Mouse (Mus musculus) thymus, adult 2 months (tissue): ENCODE results near the gene Slc48a1.

ENCODE experiments used
- CTCF ChIP-seq: fragments of 200-500 bp; IDR thresholded peaks from 2 replicates; pipeline ENCODE4 v1.5.1; 2012; ENCODE audit warnings: mild to moderate bottlenecking, control low read depth, low read length, moderate library complexity, borderline replicate concordance; ENCODE audit not compliant: control insufficient read depth, poor library complexity, insufficient read depth; ENCODE audit errors: extremely low read depth
- POLR2A ChIP-seq: fragments of 200-500 bp; IDR thresholded peaks from 2 replicates; pipeline ENCODE4 v1.6.1; 2012; ENCODE audit warnings: mild to moderate bottlenecking, low read length, control low read depth, moderate library complexity; ENCODE audit not compliant: control insufficient read depth, poor library complexity, insufficient read depth; ENCODE audit errors: extremely low read depth

- TF ChIP-seq CTCF (no peak), POLR2A (no peak)
Measured at GRCm38 (mm10) chr15:97731988-97732387, 46.3 kb upstream of the Slc48a1 start.
